In genomic region chr10:78290730-78291535, GRCm38 (mm10) we compare ENCODE assay signal across 22 mouse cellular contexts. TPM values are rescaled to one million over a fixed set of nuclear protein-coding genes. Genes with fewer than 3 reads are reported as not detected.
DNase-seq lines count a peak whose midpoint lies in the region; ATAC-seq and TF ChIP-seq lines count a peak whose summit lies in the region.
"Had no signal": no experiment of that assay in that cellular context is flagged by ENCODE, and none has a peak within 500 bp of the region (broad histone marks: within the 10 kb centered on the region; RNA-seq: fewer than 3 reads in every experiment).

No protein-coding gene starts in this region.

- TF ChIP-seq EP300 in lung, postnatal 0 days (IDR thresholded peaks at IDR 0.05): no peak

- 75% methylated on average over 8 of the region's 8 CpGs for WGBS in lung, postnatal 0 days
- 17% methylated on average over 8 of the region's 8 CpGs for WGBS in limb, embryonic 11.5 days

- peaks cover 17% of the 10 kb centered on the region; the same call in 1 of the 2 replicates for H3K36me3 ChIP-seq in lung, postnatal 0 days (ENCODE audit: insufficient read depth, low read length)
- H3K36me3 ChIP-seq in limb, embryonic 11.5 days (ENCODE audit: control insufficient read depth, insufficient read depth, low read length): no peaks in the 10 kb centered on the region

- no peak overlapping the region for H3K27ac ChIP-seq in lung, postnatal 0 days (ENCODE audit: low read length)
- no peak overlapping the region for H3K27ac ChIP-seq in limb, embryonic 11.5 days (replicated peaks; ENCODE audit: low read depth, low read length)
- H3K27ac ChIP-seq: embryonic facial prominence, embryonic 12.5 days; hindbrain, embryonic 13.5 days; midbrain, embryonic 10.5 days had no signal

- no peaks in the 10 kb centered on the region for H3K27me3 ChIP-seq in lung, postnatal 0 days (replicated peaks; ENCODE audit: insufficient read depth, low read length)
- no peaks in the 10 kb centered on the region for H3K27me3 ChIP-seq in limb, embryonic 11.5 days (ENCODE audit: control insufficient read depth, insufficient read depth, low read length)
- H3K27me3 ChIP-seq: embryonic facial prominence, embryonic 12.5 days; hindbrain, embryonic 13.5 days had no signal

- no peak for ATAC-seq in lung, postnatal 0 days
- ATAC-seq in limb, embryonic 11.5 days (ENCODE audit: insufficient number of reproducible peaks, low FRiP score, low TSS enrichment, low read depth): peak; percentile 63
- ATAC-seq in inflammation-experienced regulatory T-cells, adult 6 months: no peak
- ATAC-seq: CD4-positive, CD25-positive, alpha-beta regulatory T cell, adult 4 months; forebrain, embryonic 14.5 days had no signal

- no peak overlapping the region for H3K4me2 ChIP-seq in lung, postnatal 0 days (replicated peaks; ENCODE audit: low read depth, low read length)
- no peak overlapping the region; the same call in 1 of the 2 replicates for H3K4me2 ChIP-seq in limb, embryonic 11.5 days (ENCODE audit: low read depth, severe bottlenecking)
- H3K4me2 ChIP-seq: embryonic facial prominence, embryonic 12.5 days; heart, embryonic 11.5 days; hindbrain, embryonic 13.5 days had no signal

- H3K9ac ChIP-seq in lung, postnatal 0 days (replicated peaks; ENCODE audit: low read depth): no peak overlapping the region
- H3K9ac ChIP-seq in limb, embryonic 11.5 days (ENCODE audit: low read length): no peak overlapping the region
- H3K9ac ChIP-seq: embryonic facial prominence, embryonic 12.5 days; hindbrain, embryonic 13.5 days had no signal

- peak; percentile 74 for DNase-seq in adrenal gland, adult 2 months
- DNase-seq in adrenal gland, adult 18-20 months (ENCODE audit: low spot score in 2 of 2): no peak
- DNase-seq in lung, postnatal 0 days (ENCODE audit: low spot score): peak; percentile 6
- DNase-seq in lung, postnatal 14 days: no peak
- DNase-seq in embryo, embryonic 11 days: peak; percentile 50
- peak; percentile 68 for DNase-seq in limb, embryonic 11.5 days (ENCODE audit: low spot score)
- no peak for DNase-seq in spleen, postnatal 4 days (ENCODE audit: low spot score in 2 of 2)
- DNase-seq: cerebellum, adult 9-10 months; heart, postnatal 10 days; kidney, adult 11 months; kidney, postnatal 10 days; layer of hippocampus, postnatal 36 days; liver; thymus, postnatal 36 days had no signal

- H3K4me1 ChIP-seq in lung, postnatal 0 days (ENCODE audit: insufficient read depth, low read depth, low read length): no peaks in the 10 kb centered on the region
- H3K4me1 ChIP-seq in limb, embryonic 11.5 days (ENCODE audit: control insufficient read depth, insufficient read depth, low read length): peaks cover 15% of the 10 kb centered on the region
- H3K4me1 ChIP-seq: midbrain, embryonic 10.5 days had no signal

- no peak for TF ChIP-seq CTCF in lung, postnatal 0 days (IDR thresholded peaks at IDR 0.05)

- no peaks in the 10 kb centered on the region for H3K9me3 ChIP-seq in lung, postnatal 0 days (ENCODE audit: low read length)
- H3K9me3 ChIP-seq in limb, embryonic 11.5 days (ENCODE audit: control insufficient read depth, low read length): no peaks in the 10 kb centered on the region
- H3K9me3 ChIP-seq: embryonic facial prominence, embryonic 12.5 days; hindbrain, embryonic 13.5 days; midbrain, embryonic 10.5 days had no signal

- H3K4me3 ChIP-seq in lung, postnatal 0 days (ENCODE audit: low read depth, low read length): no peak overlapping the region
- no peak overlapping the region for H3K4me3 ChIP-seq in limb, embryonic 11.5 days (ENCODE audit: low read depth, low read length)
- H3K4me3 ChIP-seq: embryonic facial prominence, embryonic 12.5 days; erythroblast, embryonic 14.5 days; hindbrain, embryonic 13.5 days; midbrain, embryonic 10.5 days had no signal

RNA-seq across cellular contexts. Expression of gene Trappc10, which starts 46.5 kb away (rescaled TPM):
- total RNA-seq in adrenal gland, adult 2 months (2021): 10 to 100 TPM; 50.7 to 51.2 TPM
- 47.3 and 62.8 TPM in 2 replicates for polyA plus RNA-seq in adrenal gland, adult 2 months (2012; rRNA removed)
- total RNA-seq in adrenal gland, adult 18-20 months (2021): 10 to 100 TPM; 44.2 to 53.2 TPM
- 19.2 and 19.9 TPM in 2 replicates for polyA plus RNA-seq in lung, postnatal 0 days (2015; fragmentation: Nextera tagmentation; extraction: Ambion mirVana)
- polyA plus RNA-seq in limb, embryonic 11.5 days (2014; fragmentation: Nextera tagmentation; extraction: Ambion mirVana): 12.0 and 14.4 TPM in 2 replicates
- 10 to 100 TPM in 1 of 3 experiments, 1 to 10 TPM in 2; 5.0 to 10.6 (median 9.2) TPM for polyA plus RNA-seq in inflammation-experienced regulatory T-cells, adult 6 months (2017; shearing (Covaris generic))

Comparison
In these comparisons a context has a peak if more than half of its experiments do, and no peak if none do; other contexts are left out.
1. DNase-seq: peak in adrenal gland, adult 2 months (single experiment), lung, postnatal 0 days (single experiment), embryo, embryonic 11 days (single experiment) and limb, embryonic 11.5 days (single experiment); none in adrenal gland, adult 18-20 months (0 of 2), lung, postnatal 14 days (single experiment) and spleen, postnatal 4 days (0 of 2).